Mouse (Mus musculus): ENCODE measurements around the gene Cep128. TPM values are rescaled to one million over a fixed set of nuclear protein-coding genes. Genes with fewer than 3 reads are reported as not detected.

The Cep128 gene
- polyA plus RNA-seq, 1 experiment from 2014 or later = 7.4 TPM

DNA sequence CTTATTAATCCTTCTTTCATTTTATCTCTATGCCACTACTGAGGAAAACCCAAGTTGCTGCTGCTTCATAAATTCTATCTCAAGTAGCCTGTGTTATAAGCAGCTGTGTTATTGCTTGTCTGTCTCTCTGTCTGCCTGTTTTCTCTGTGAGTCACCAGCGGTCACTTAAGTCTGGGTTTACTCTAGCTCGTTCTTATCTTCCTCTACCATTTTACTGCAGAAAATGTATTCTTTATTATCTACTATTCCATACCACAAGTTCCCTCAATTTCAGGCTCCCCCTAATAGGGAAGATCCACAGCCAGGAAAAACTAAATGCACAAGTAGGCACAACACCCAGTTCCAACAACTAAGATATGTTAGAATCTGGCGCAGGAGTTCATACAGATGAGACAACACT lies 178.7 kb downstream of the Cep128 start:
- Histone ChIP-seq H3K27ac (replicated peaks in 1 of 2; ENCODE audit: control insufficient read depth in 1 of 2, insufficient read depth in 1 of 2, low read depth in 2 of 2, low read length in 2 of 2) (no peak overlapping the region), H3K4me1 (ENCODE audit: control insufficient read depth in 2 of 2, insufficient read depth in 2 of 2, low read length in 2 of 2) (0 out of 4 replicates have a peak, but pooled peaks cover 0 to 2% of the 10 kb centered on the region in 2 experiments), H3K27me3 (ENCODE audit: control insufficient read depth, insufficient read depth, low read length) (no peaks in the 10 kb centered on the region), H3K9ac (ENCODE audit: low read length) (no peak overlapping the region), H3K36me3 (ENCODE audit: control insufficient read depth, insufficient read depth, low read length) (no peaks in the 10 kb centered on the region), H3K4me2 (ENCODE audit: low read length) (no peak overlapping the region), H3K9me3 (ENCODE audit: control insufficient read depth, low read length) (no peaks in the 10 kb centered on the region), H3K4me3 (ENCODE audit: control insufficient read depth in 1 of 2, insufficient read depth in 1 of 2, low read depth in 1 of 2, low read length in 2 of 2) (no peak overlapping the region)
- 51% methylated on average over 3 of the region's 3 CpGs for WGBS
- ATAC-seq (ENCODE audit: insufficient number of reproducible peaks, insufficient read depth, low FRiP score, low read depth) = no peak

DNA sequence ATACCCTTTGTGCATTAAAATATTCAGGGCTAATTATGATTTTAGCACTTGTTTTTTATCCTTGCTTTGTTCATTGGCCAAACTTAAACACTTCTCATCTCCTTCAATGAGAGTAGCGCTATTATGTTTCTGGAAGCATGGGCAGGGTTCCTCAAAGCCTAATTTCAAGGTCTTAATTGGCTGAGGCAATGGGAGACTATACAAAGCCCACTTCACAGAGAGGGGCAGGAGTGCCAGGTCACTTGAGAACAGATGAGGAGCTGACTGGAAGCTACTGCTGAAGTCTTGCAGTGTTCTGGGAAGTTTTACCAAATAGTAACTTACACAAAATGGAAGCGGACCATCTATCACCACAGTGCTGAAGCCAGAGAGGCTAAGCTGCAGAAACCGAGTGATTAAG lies 179.9 kb downstream of the Cep128 start:
- 0 out of 4 replicates have a peak, but pooled peaks cover 0 to 2% of the 10 kb centered on the region in 2 experiments for H3K4me1 ChIP-seq (ENCODE audit: control insufficient read depth in 2 of 2, insufficient read depth in 2 of 2, low read length in 2 of 2)
- H3K27me3 ChIP-seq (ENCODE audit: control insufficient read depth, insufficient read depth, low read length) = no peaks in the 10 kb centered on the region
- no peaks in the 10 kb centered on the region for H3K9me3 ChIP-seq (ENCODE audit: control insufficient read depth, low read length)
- H3K9ac ChIP-seq (ENCODE audit: low read length) = no peak overlapping the region
- 81% methylated on average over 3 of the region's 3 CpGs for WGBS
- no peak overlapping the region for H3K27ac ChIP-seq (replicated peaks in 1 of 2; ENCODE audit: control insufficient read depth in 1 of 2, insufficient read depth in 1 of 2, low read depth in 2 of 2, low read length in 2 of 2)
- H3K4me3 ChIP-seq (ENCODE audit: control insufficient read depth in 1 of 2, insufficient read depth in 1 of 2, low read depth in 1 of 2, low read length in 2 of 2) = no peak overlapping the region
- H3K4me2 ChIP-seq (ENCODE audit: low read length) = no peak overlapping the region
- no peak for ATAC-seq (ENCODE audit: insufficient number of reproducible peaks, insufficient read depth, low FRiP score, low read depth)
- H3K36me3 ChIP-seq (ENCODE audit: control insufficient read depth, insufficient read depth, low read length) = no peaks in the 10 kb centered on the region

DNA sequence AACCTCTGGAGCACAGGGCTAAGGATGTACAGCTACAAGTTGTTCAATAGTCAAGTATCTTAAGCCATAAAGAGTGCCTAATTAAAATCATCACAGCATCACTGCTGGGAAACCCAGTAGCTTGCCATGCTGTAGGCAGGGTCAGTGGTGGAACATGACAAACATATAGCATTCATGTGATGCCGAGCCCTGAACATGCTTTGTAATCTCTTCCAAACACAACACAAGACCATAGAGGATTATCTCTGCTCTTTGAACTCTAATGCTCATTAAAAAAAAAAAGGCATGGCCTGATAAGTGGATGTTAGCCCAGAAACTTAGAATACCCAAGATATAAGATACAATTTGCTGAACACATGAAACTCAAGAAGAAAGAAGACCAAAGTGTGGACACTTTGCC lies 181.7 kb downstream of the Cep128 start:
- Histone ChIP-seq H3K36me3 (ENCODE audit: control insufficient read depth, insufficient read depth, low read length) (no peaks in the 10 kb centered on the region), H3K27me3 (ENCODE audit: control insufficient read depth, insufficient read depth, low read length) (no peaks in the 10 kb centered on the region), H3K4me3 (ENCODE audit: control insufficient read depth in 1 of 2, insufficient read depth in 1 of 2, low read depth in 1 of 2, low read length in 2 of 2) (no peak overlapping the region), H3K27ac (replicated peaks in 1 of 2; ENCODE audit: control insufficient read depth in 1 of 2, insufficient read depth in 1 of 2, low read depth in 2 of 2, low read length in 2 of 2) (no peak overlapping the region), H3K4me1 (ENCODE audit: control insufficient read depth in 2 of 2, insufficient read depth in 2 of 2, low read length in 2 of 2) (0 out of 4 replicates have a peak, but pooled peaks cover 0 to 2% of the 10 kb centered on the region in 2 experiments), H3K9me3 (ENCODE audit: control insufficient read depth, low read length) (no peaks in the 10 kb centered on the region), H3K9ac (ENCODE audit: low read length) (no peak overlapping the region), H3K4me2 (ENCODE audit: low read length) (no peak overlapping the region)
- WGBS = 80% methylated on average over 1 of the region's 1 CpGs
- no peak for ATAC-seq (ENCODE audit: insufficient number of reproducible peaks, insufficient read depth, low FRiP score, low read depth)

DNA sequence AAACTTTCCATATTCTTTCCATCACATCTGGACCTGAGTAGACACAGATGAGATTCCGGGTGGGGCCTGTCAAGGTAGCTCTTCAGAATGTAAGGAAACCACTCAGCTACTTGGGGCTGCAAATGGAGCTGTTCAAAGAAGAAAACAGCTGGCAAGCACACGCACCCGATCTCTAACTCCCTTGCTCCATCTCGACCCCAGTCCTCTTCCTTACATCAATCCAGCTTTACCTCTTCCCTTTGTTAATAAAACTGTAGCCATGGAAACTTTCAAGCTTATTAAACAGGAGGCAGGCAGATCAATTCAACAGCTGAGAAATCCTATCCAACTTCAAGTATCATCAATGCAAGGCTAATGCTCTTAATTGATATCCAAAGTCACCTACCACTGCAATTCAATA lies 195.1 kb downstream of the Cep128 start:
- Histone ChIP-seq H3K27ac (replicated peaks in 1 of 2; ENCODE audit: control insufficient read depth in 1 of 2, insufficient read depth in 1 of 2, low read depth in 2 of 2, low read length in 2 of 2) (no peak overlapping the region), H3K4me1 (ENCODE audit: control insufficient read depth in 2 of 2, insufficient read depth in 2 of 2, low read length in 2 of 2) (0 out of 4 replicates have a peak, but pooled peaks cover 0 to 3% of the 10 kb centered on the region in 2 experiments), H3K36me3 (ENCODE audit: control insufficient read depth, insufficient read depth, low read length) (no peaks in the 10 kb centered on the region), H3K4me2 (ENCODE audit: low read length) (no peak overlapping the region), H3K4me3 (ENCODE audit: control insufficient read depth in 1 of 2, insufficient read depth in 1 of 2, low read depth in 1 of 2, low read length in 2 of 2) (no peak overlapping the region), H3K27me3 (ENCODE audit: control insufficient read depth, insufficient read depth, low read length) (no peaks in the 10 kb centered on the region), H3K9ac (ENCODE audit: low read length) (no peak overlapping the region), H3K9me3 (ENCODE audit: control insufficient read depth, low read length) (no peaks in the 10 kb centered on the region)
- no peak for ATAC-seq (ENCODE audit: insufficient number of reproducible peaks, insufficient read depth, low FRiP score, low read depth)
- WGBS = 81% methylated on average over 4 of the region's 4 CpGs

DNA sequence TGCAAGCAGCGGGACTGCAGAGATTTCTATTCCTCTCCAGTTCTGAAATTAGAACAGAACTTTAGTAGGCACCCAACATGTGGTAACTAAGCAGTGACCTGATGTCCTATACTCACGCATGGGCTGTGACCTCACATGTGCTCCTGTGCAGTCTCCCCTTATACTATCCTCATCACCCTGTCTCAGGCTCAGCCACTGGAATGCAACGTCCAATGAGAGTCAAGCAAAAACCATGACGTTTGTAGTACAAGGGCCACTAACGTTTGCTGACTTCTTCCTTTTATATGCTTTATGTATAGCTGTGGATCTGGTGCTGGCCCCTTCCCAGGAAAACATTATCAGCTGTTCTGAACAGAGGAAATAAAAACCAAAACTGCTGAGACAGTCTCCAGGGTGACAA lies 198.6 kb downstream of the Cep128 start:
- Histone ChIP-seq H3K9ac (ENCODE audit: low read length) (no peak overlapping the region), H3K9me3 (ENCODE audit: control insufficient read depth, low read length) (no peaks in the 10 kb centered on the region), H3K27ac (replicated peaks in 1 of 2; ENCODE audit: control insufficient read depth in 1 of 2, insufficient read depth in 1 of 2, low read depth in 2 of 2, low read length in 2 of 2) (no peak overlapping the region), H3K4me2 (ENCODE audit: low read length) (no peak overlapping the region), H3K4me3 (ENCODE audit: control insufficient read depth in 1 of 2, insufficient read depth in 1 of 2, low read depth in 1 of 2, low read length in 2 of 2) (no peak overlapping the region), H3K4me1 (ENCODE audit: control insufficient read depth in 2 of 2, insufficient read depth in 2 of 2, low read length in 2 of 2) (0 out of 4 replicates have a peak, but pooled peaks cover 0 to 3% of the 10 kb centered on the region in 2 experiments), H3K36me3 (ENCODE audit: control insufficient read depth, insufficient read depth, low read length) (no peaks in the 10 kb centered on the region), H3K27me3 (ENCODE audit: control insufficient read depth, insufficient read depth, low read length) (no peaks in the 10 kb centered on the region)
- WGBS = 64% methylated on average over 5 of the region's 5 CpGs
- ATAC-seq (ENCODE audit: insufficient number of reproducible peaks, insufficient read depth, low FRiP score, low read depth) = no peak

DNA sequence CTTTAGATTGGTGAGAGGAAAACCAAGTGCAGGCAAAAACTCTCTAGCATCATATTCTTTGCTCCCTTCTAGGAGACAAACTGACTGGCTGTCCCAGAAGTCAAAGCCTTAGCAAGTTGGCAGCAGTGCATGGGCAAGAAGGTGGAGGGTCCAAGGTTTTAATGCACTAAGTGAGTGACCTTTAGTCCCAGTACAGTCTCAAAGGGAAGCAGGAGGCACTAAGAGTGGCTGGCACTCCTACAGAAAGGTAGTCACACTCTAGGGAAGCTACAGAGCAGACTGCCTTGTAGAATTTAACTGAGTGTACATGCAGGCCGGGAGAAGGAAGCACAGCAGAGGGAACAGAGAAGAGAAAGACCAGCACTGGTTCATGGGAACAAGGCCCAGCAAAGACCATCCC lies 199.6 kb downstream of the Cep128 start:
- Histone ChIP-seq H3K9ac (ENCODE audit: low read length) (no peak overlapping the region), H3K4me2 (ENCODE audit: low read length) (no peak overlapping the region), H3K4me1 (ENCODE audit: control insufficient read depth in 2 of 2, insufficient read depth in 2 of 2, low read length in 2 of 2) (0 out of 4 replicates have a peak, but pooled peaks cover 0 to 3% of the 10 kb centered on the region in 2 experiments), H3K27me3 (ENCODE audit: control insufficient read depth, insufficient read depth, low read length) (no peaks in the 10 kb centered on the region), H3K9me3 (ENCODE audit: control insufficient read depth, low read length) (no peaks in the 10 kb centered on the region), H3K36me3 (ENCODE audit: control insufficient read depth, insufficient read depth, low read length) (no peaks in the 10 kb centered on the region), H3K27ac (replicated peaks in 1 of 2; ENCODE audit: control insufficient read depth in 1 of 2, insufficient read depth in 1 of 2, low read depth in 2 of 2, low read length in 2 of 2) (no peak overlapping the region), H3K4me3 (ENCODE audit: control insufficient read depth in 1 of 2, insufficient read depth in 1 of 2, low read depth in 1 of 2, low read length in 2 of 2) (no peak overlapping the region)
- no peak for ATAC-seq (ENCODE audit: insufficient number of reproducible peaks, insufficient read depth, low FRiP score, low read depth)
- 74% methylated on average over 1 of the region's 1 CpGs for WGBS

GRCm38 (mm10) chr12:91183928-91184327 lies 200.3 kb downstream of the Cep128 start:
- ATAC-seq (ENCODE audit: insufficient number of reproducible peaks, insufficient read depth, low FRiP score, low read depth) = no peak
- Histone ChIP-seq H3K27me3 (ENCODE audit: control insufficient read depth, insufficient read depth, low read length) (no peaks in the 10 kb centered on the region), H3K9ac (ENCODE audit: low read length) (no peak overlapping the region), H3K4me1 (ENCODE audit: control insufficient read depth in 2 of 2, insufficient read depth in 2 of 2, low read length in 2 of 2) (0 out of 4 replicates have a peak, but pooled peaks cover 0 to 3% of the 10 kb centered on the region in 2 experiments), H3K36me3 (ENCODE audit: control insufficient read depth, insufficient read depth, low read length) (no peaks in the 10 kb centered on the region), H3K4me3 (ENCODE audit: control insufficient read depth in 1 of 2, insufficient read depth in 1 of 2, low read depth in 1 of 2, low read length in 2 of 2) (no peak overlapping the region), H3K27ac (replicated peaks in 1 of 2; ENCODE audit: control insufficient read depth in 1 of 2, insufficient read depth in 1 of 2, low read depth in 2 of 2, low read length in 2 of 2) (no peak overlapping the region), H3K9me3 (ENCODE audit: control insufficient read depth, low read length) (no peaks in the 10 kb centered on the region), H3K4me2 (ENCODE audit: low read length) (no peak overlapping the region)
- WGBS = 70% methylated on average over 2 of the region's 2 CpGs

GRCm38 (mm10) chr12:91183304-91183855 lies 200.8 kb downstream of the Cep128 start:
- Histone ChIP-seq H3K36me3 (ENCODE audit: control insufficient read depth, insufficient read depth, low read length) (no peaks in the 10 kb centered on the region), H3K4me3 (ENCODE audit: control insufficient read depth in 1 of 2, insufficient read depth in 1 of 2, low read depth in 1 of 2, low read length in 2 of 2) (no peak overlapping the region), H3K9ac (ENCODE audit: low read length) (no peak overlapping the region), H3K9me3 (ENCODE audit: control insufficient read depth, low read length) (no peaks in the 10 kb centered on the region), H3K4me1 (ENCODE audit: control insufficient read depth in 2 of 2, insufficient read depth in 2 of 2, low read length in 2 of 2) (0 out of 4 replicates have a peak, but pooled peaks cover 0 to 3% of the 10 kb centered on the region in 2 experiments), H3K27ac (replicated peaks in 1 of 2; ENCODE audit: control insufficient read depth in 1 of 2, insufficient read depth in 1 of 2, low read depth in 2 of 2, low read length in 2 of 2) (no peak overlapping the region), H3K4me2 (ENCODE audit: low read length) (no peak overlapping the region), H3K27me3 (ENCODE audit: control insufficient read depth, insufficient read depth, low read length) (no peaks in the 10 kb centered on the region)
- no peak for ATAC-seq (ENCODE audit: insufficient number of reproducible peaks, insufficient read depth, low FRiP score, low read depth)
- WGBS = 81% methylated on average over 4 of the region's 4 CpGs

Measured in heart, embryonic 14.5 days (tissue).